Mouse (Mus musculus) spleen, adult 2 months (tissue): ENCODE results near the gene Chrna1. TPM values are rescaled to one million over a fixed set of nuclear protein-coding genes. Genes with fewer than 3 reads are reported as not detected.

Experiments used
- DNase-seq, 2 experiments: peaks; one replicate each; pipeline versions ENCODE4 v3.0.0 to v3.0.0-alpha.2; 2012 to 2021; ENCODE audit warnings: low spot score in 2 of 2, low read depth in 1 of 2
- H3K27ac ChIP-seq: fragments of 200-500 bp; 2 replicates; pipeline ENCODE4 v1.5.1; 2012; ENCODE audit warnings: low read length, inconsistent platforms; ENCODE audit not compliant: insufficient read depth
- H3K27me3 ChIP-seq: fragments of 200-500 bp; 2 replicates; pipeline ENCODE4 v1.6.1; 2012; ENCODE audit warnings: mild to moderate bottlenecking, moderate library complexity, low read length, inconsistent platforms; ENCODE audit not compliant: control insufficient read depth, insufficient read depth
- H3K36me3 ChIP-seq: fragments of 200-500 bp; 2 replicates; pipeline ENCODE4 v1.6.1; 2012; ENCODE audit warnings: mild to moderate bottlenecking, low read length, inconsistent platforms; ENCODE audit not compliant: control insufficient read depth, insufficient read depth
- H3K4me1 ChIP-seq: fragments of 200-500 bp; 2 replicates; pipeline ENCODE4 v1.6.1; 2011; ENCODE audit warnings: inconsistent platforms; ENCODE audit not compliant: control insufficient read depth, insufficient read depth, insufficient read length
- H3K4me3 ChIP-seq: fragments of 200-500 bp; 2 replicates; pipeline ENCODE4 v1.5.1; 2011; ENCODE audit warnings: mild to moderate bottlenecking, inconsistent platforms; ENCODE audit not compliant: insufficient read depth, insufficient read length; ENCODE audit errors: extremely low read depth
- CTCF ChIP-seq: fragments of 200-500 bp; IDR thresholded peaks from 2 replicates; pipeline ENCODE4 v1.5.1; 2011; ENCODE audit warnings: mild to moderate bottlenecking, inconsistent platforms; ENCODE audit not compliant: insufficient read depth, insufficient read length, insufficient replicate concordance; ENCODE audit errors: extremely low read depth
- POLR2A ChIP-seq: fragments of 200-500 bp; IDR thresholded peaks from 2 replicates; pipeline ENCODE4 v1.6.1; 2011; ENCODE audit warnings: low read depth, low read length, inconsistent platforms
- WGBS: fragments of 180-500 bp; shearing (Covaris S2); methylation state at CpG from one replicate; pipeline ENCODE4 v1.1.7; 2018; 5-methylcytosine and 5-hydroxymethylcytosine counted together
- polyA plus RNA-seq: library from polyadenylated mRNA; depleted of rRNA; stranded (reverse); fragments of >200 nt; gene quantifications from 2 replicates; pipeline ENCODE4 v1.2.3, GENCODE M21; 2012

Chrna1 gene
- polyA plus RNA-seq, 1 experiment, result not detected

DNA sequence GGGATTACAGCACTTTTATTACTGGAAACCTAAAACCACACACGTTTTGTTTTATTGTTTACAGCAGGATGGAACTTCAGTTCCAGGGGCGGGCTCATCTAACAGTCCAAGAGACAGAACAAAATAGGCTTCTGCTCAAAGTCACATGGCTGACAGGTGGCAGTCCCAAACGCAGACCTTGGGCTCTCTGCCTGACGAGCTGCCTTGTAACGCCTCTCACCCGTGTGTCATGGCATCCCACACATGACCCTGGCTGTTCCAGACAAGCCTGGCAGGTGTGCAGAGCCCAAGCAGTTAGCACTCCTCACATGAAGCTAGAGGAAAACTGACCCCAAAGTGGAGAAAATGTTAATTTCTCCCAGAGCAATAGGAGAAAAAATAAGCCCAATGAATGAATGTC, 31.7 kb upstream of the Chrna1 start:
- Histone ChIP-seq H3K4me1 (no peaks in the 10 kb centered on the region), H3K27ac (no peak overlapping the region), H3K27me3 (no peaks in the 10 kb centered on the region), H3K4me3 (no peak overlapping the region), H3K36me3 (no peaks in the 10 kb centered on the region)
- DNase-seq, result no peak
- WGBS, result 80% methylated on average over 6 of the region's 6 CpGs
- no peak for TF ChIP-seq CTCF
- TF ChIP-seq POLR2A, result no peak

DNA sequence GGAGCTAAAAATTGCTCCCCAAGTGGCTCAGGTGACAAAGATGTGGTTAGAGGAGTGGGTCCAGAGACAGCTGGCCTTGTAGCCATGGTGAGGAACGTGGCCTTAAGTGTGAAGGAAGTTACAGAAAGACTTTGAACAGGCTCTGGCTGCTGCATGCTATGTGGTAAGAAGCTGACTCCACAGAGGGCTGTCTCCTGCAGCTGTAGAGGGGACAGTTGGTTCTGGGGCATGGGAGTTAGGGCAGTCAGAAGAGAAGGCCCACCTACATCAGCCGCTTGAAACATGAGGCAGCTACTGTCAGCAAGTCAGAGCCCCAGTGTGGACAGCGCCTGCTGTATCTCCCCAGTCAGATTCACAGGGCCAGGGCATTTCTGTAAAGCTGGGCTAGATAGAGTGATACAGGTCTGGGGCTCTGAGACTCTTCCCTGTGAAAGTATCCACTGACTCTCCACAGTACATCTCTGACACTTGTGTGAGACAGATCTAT, 29.6 kb upstream of the Chrna1 start:
- no peaks in the 10 kb centered on the region for H3K36me3 ChIP-seq
- H3K4me1 ChIP-seq, result no peaks in the 10 kb centered on the region
- no peaks in the 10 kb centered on the region for H3K27me3 ChIP-seq
- no peak for DNase-seq
- H3K4me3 ChIP-seq, result no peak overlapping the region
- no peak for TF ChIP-seq CTCF
- no peak for TF ChIP-seq POLR2A
- no peak overlapping the region for H3K27ac ChIP-seq
- 70% methylated on average over 3 of the region's 3 CpGs for WGBS

DNA sequence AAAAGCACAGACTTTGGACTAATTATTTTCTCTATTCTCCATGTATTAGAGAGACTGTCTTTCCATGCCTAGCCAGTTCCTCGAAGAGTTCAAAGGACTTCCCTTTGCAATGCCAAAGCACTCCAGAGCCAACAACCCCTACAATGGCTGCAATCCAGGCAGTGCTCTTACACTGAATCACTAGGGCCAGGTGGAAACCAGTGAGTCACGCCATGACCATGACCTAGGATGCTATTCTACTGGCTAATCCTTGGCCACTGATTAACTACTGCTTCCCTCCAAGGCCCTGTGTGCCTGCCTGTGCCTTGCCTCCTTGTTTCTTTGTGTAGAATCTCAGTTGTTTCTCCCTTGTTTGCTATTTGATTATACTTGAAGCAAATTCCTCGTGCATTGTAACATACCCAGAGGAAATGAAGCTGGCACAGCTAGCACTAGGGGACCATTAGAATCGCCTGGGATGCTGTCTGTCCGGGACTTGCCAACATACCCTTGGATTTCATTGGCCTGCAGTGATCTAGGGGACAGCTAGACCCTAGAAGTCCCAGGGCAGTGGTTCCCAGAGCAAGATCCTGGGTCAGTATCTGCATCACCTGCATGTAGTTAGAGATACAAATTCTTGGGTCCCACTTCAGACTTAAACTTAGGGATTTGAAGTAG, 29.1 kb upstream of the Chrna1 start:
- TF ChIP-seq CTCF, result no peak
- TF ChIP-seq POLR2A, result no peak
- H3K4me3 ChIP-seq, result no peak overlapping the region
- H3K27me3 ChIP-seq, result no peaks in the 10 kb centered on the region
- no peaks in the 10 kb centered on the region for H3K4me1 ChIP-seq
- DNase-seq, result no peak
- H3K36me3 ChIP-seq, result no peaks in the 10 kb centered on the region
- 78% methylated on average over 5 of the region's 5 CpGs for WGBS
- H3K27ac ChIP-seq, result no peak overlapping the region

DNA sequence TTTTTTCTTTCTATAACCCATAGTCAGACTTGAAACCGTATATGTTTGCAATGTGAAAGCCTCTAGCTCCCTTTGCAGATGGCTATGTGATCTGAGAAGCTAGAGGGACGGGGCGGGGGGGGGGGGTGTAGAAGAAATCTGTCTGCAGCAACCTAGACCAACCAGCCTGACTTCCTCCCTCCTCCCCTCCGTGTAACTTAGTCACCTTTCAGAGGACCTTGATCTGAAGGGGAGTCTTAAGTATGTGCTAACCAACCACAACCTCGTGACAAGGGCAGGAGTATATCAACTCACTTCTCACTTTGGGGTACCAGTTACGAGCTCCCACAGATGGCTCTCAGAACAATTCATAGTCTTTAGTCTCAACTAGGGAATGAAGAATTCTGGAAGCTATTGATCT, 28.3 kb upstream of the Chrna1 start:
- TF ChIP-seq CTCF, result no peak
- TF ChIP-seq POLR2A, result no peak
- WGBS, result 63% methylated on average over 6 of the region's 6 CpGs
- H3K4me3 ChIP-seq, result no peak overlapping the region

DNA sequence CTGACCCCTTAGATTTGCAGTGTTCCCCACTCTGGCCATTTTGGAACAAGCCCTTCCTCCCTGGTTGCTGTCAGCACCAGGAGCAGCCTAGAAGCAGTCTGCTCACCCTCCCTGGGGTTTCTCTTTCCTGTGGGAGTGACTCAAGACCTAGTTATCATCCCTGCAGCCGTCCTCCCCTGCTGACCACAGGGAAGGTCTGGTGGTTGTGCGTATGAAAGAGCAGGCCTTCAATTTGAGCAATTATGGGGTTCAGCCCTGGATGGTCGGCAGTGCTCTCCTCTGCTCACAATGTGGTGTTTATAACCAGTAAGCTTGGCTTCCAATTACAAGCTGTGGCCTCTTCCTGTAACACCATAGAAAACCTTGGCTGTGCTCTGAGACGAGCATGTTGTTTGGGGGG, 27.5 kb upstream of the Chrna1 start:
- TF ChIP-seq CTCF (no peak), POLR2A (no peak)
- 56% methylated on average over 4 of the region's 4 CpGs for WGBS
- no peaks in the 10 kb centered on the region for H3K27me3 ChIP-seq
- no peaks in the 10 kb centered on the region for H3K4me1 ChIP-seq
- no peak overlapping the region for H3K4me3 ChIP-seq
- H3K27ac ChIP-seq, result no peak overlapping the region
- DNase-seq, result no peak
- no peaks in the 10 kb centered on the region for H3K36me3 ChIP-seq

More for the DNA sequence above, 28.3 kb upstream of the Chrna1 start:
- no peak overlapping the region for H3K27ac ChIP-seq
- DNase-seq, result no peak
- H3K4me1 ChIP-seq, result no peaks in the 10 kb centered on the region
- H3K27me3 ChIP-seq, result no peaks in the 10 kb centered on the region
- H3K36me3 ChIP-seq, result no peaks in the 10 kb centered on the region

DNA sequence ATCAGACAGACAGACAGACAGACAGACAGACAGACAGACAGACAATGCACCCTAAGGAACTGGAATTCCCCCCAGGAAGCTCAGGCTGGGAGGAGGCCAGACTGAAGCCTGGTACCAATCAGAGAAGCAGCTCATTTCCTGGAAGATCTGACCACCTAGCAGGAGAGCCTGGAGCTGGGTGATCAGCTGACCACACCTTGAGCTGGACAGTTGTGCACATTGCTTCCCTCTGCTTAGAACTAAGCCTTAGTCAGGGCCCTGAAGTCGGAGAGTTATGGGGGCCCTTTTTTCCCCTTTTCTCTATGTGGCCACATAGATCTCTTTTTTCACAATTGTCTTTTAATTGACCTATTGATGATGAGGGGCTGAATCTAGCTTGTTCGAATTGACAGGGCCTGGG, 27.0 kb upstream of the Chrna1 start:
- TF ChIP-seq POLR2A (no peak), CTCF (no peak)

DNA sequence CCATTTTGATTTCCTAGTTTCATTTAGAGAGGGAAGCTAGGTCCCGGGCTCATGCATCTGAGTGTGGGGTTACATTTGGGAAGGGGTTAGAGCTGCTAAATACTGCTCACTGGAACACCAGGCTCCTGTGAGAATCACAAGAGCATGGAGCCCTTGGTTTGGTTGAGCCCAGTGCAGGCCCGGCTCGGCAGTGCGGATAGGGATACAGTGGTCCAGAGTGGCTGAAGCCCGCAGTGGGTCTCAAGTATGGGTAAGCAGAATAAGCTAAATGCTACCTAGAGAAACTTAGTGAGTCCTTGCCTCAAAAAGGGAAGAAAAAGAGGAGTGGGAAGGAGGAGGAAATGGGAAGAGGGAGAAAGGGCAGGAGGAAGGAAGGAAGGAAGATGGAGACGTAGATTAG, 26.5 kb upstream of the Chrna1 start:
- H3K4me3 ChIP-seq, result no peak overlapping the region
- no peak overlapping the region for H3K27ac ChIP-seq
- H3K27me3 ChIP-seq, result no peaks in the 10 kb centered on the region
- H3K36me3 ChIP-seq, result no peaks in the 10 kb centered on the region
- no peak for DNase-seq
- no peaks in the 10 kb centered on the region for H3K4me1 ChIP-seq
- 87% methylated on average over 6 of the region's 6 CpGs for WGBS
- TF ChIP-seq CTCF, result no peak
- no peak for TF ChIP-seq POLR2A

More for the DNA sequence above, 27.0 kb upstream of the Chrna1 start:
- H3K4me1 ChIP-seq, result no peaks in the 10 kb centered on the region
- no peaks in the 10 kb centered on the region for H3K27me3 ChIP-seq
- no peak overlapping the region for H3K27ac ChIP-seq
- 65% methylated on average over 2 of the region's 2 CpGs for WGBS
- no peak overlapping the region for H3K4me3 ChIP-seq
- no peaks in the 10 kb centered on the region for H3K36me3 ChIP-seq
- DNase-seq, result no peak
